Mouse (Mus musculus) midbrain, postnatal 0 days (tissue): ENCODE results near the gene Car14. TPM values are rescaled to one million over a fixed set of nuclear protein-coding genes. Genes with fewer than 3 reads are reported as not detected.

Source experiments
- ATAC-seq: fragments of 200-750 bp; cut with Nextera tagmentation; 2 replicates; pipeline ENCODE4 v1.8.0; 2017; ENCODE audit warnings: moderate number of reproducible peaks, mild to moderate bottlenecking, moderate TSS enrichment, moderate library complexity; ENCODE audit not compliant: low FRiP score
- DNase-seq: peaks from one replicate; pipeline ENCODE4 v3.0.0-alpha.2; 2015; ENCODE audit warnings: low spot score
- H3K27ac ChIP-seq: fragments of 300-500 bp; sonication (generic); 2 replicates; pipeline ENCODE4 v1.5.1; 2014; ENCODE audit warnings: low read depth, mild to moderate bottlenecking, low read length, mixed read lengths
- H3K27me3 ChIP-seq: fragments of 300-500 bp; sonication (generic); 2 replicates; pipeline ENCODE4 v1.6.1; 2014; ENCODE audit warnings: low read length, control low read depth, mixed read lengths; ENCODE audit not compliant: insufficient read depth
- H3K36me3 ChIP-seq: fragments of 300-500 bp; sonication (generic); 2 replicates; pipeline ENCODE4 v1.6.1; 2014; ENCODE audit warnings: low read length, control low read depth, mixed read lengths; ENCODE audit not compliant: insufficient read depth
- H3K4me1 ChIP-seq: fragments of 300-500 bp; sonication (generic); 2 replicates; pipeline ENCODE4 v1.6.1; 2014; ENCODE audit warnings: mild to moderate bottlenecking, control low read depth, antibody characterized with exemption, low read length, mixed read lengths; ENCODE audit not compliant: insufficient read depth
- H3K4me2 ChIP-seq: fragments of 300-500 bp; sonication (generic); 2 replicates; pipeline ENCODE4 v1.6.1; 2014; ENCODE audit warnings: low read depth, mild to moderate bottlenecking, low read length, mixed read lengths; ENCODE audit not compliant: poor library complexity, severe bottlenecking
- H3K4me3 ChIP-seq: fragments of 300-500 bp; sonication (generic); 2 replicates; pipeline ENCODE4 v1.5.1; 2014; ENCODE audit warnings: low read depth, mild to moderate bottlenecking, low read length, moderate library complexity
- H3K9ac ChIP-seq: fragments of 300-500 bp; sonication (generic); replicated peaks from 2 replicates; pipeline ENCODE4 v1.6.1; 2014; ENCODE audit warnings: mild to moderate bottlenecking, low read length, moderate library complexity, mixed read lengths; ENCODE audit not compliant: poor library complexity, severe bottlenecking
- H3K9me3 ChIP-seq: fragments of 300-500 bp; sonication (generic); 2 replicates; pipeline ENCODE4 v1.6.1; 2016; ENCODE audit warnings: low read length, control low read depth
- CTCF ChIP-seq: IDR thresholded peaks from 2 replicates; pipeline ENCODE4 v1.5.1; 2016; ENCODE audit warnings: antibody characterized with exemption, mild to moderate bottlenecking
- WGBS: fragments of 180-500 bp; shearing (Covaris S2); extraction: QIAGEN DNeasy Blood & Tissue Kit; methylation state at CpG from one replicate; pipeline ENCODE4 v1.1.7; 2014; 5-methylcytosine and 5-hydroxymethylcytosine counted together
- polyA plus RNA-seq: library from polyadenylated mRNA; unstranded; fragments of >200 nt; fragmentation: Nextera tagmentation; extraction: Ambion mirVana; gene quantifications from 2 replicates; pipeline ENCODE4 v1.2.1, GENCODE M21; 2015
- total RNA-seq: library from RNA; depleted of rRNA; stranded (reverse); fragments of >200 nt; gene quantifications from 2 replicates; pipeline ENCODE4 v1.2.3, GENCODE M21; 2014

Car14 gene
- total and polyA plus RNA-seq, 2 experiments from 2014 or later, result 5.1 to 7.5 TPM

GRCm38 (mm10) chr3:95881979-95882815, 22.3 kb downstream of the Car14 start, which contains the start of gene Ciart:
Gene Ciart (minus strand): TSS chr3:95882251.
- peak; percentile 99 for ATAC-seq

GRCm38 (mm10) chr3:95879063-95879462, 25.4 kb downstream of the Car14 start:
- no peak for TF ChIP-seq CTCF
- WGBS, result 92% methylated on average over 4 of the region's 4 CpGs
- no peak for DNase-seq
- no peak overlapping the region for H3K9ac ChIP-seq
- H3K4me1 ChIP-seq, result 0 out of 2 replicates have a peak, but pooled peaks cover 4% of the 10 kb centered on the region
- H3K9me3 ChIP-seq, result no peaks in the 10 kb centered on the region
- no peak overlapping the region for H3K4me3 ChIP-seq
- H3K27me3 ChIP-seq, result no peaks in the 10 kb centered on the region; the same call in 1 of the 2 replicates
- H3K27ac ChIP-seq, result no peak overlapping the region
- ATAC-seq, result no peak
- H3K36me3 ChIP-seq, result no peaks in the 10 kb centered on the region
- H3K4me2 ChIP-seq, result no peak overlapping the region

More at GRCm38 (mm10) chr3:95881979-95882815, 22.3 kb downstream of the Car14 start, which contains the start of gene Ciart:
- Histone ChIP-seq H3K9ac (peak within 1 kb of the TSS; percentile 67), H3K36me3 (no peaks in the 10 kb centered on the region), H3K27me3 (no peaks in the 10 kb centered on the region; the same call in 1 of the 2 replicates), H3K4me1 (0 out of 2 replicates have a peak, but pooled peaks cover 4% of the 10 kb centered on the region), H3K27ac (peak within 1 kb of the TSS; percentile 39; the same call in 1 of the 2 replicates), H3K9me3 (no peaks in the 10 kb centered on the region), H3K4me3 (peak within 1 kb of the TSS; percentile 47), H3K4me2 (peak within 1 kb of the TSS; percentile 96)
- DNase-seq, result peak; percentile 98
- 0% methylated on average over 65 of the region's 66 CpGs for WGBS
- TF ChIP-seq CTCF, result no peak

- peak overlapping the region; percentile 65 for H3K9ac ChIP-seq
- H3K27me3 ChIP-seq, result no peaks in the 10 kb centered on the region
- ATAC-seq (no peak), DNase-seq (no peak)
- H3K4me3 ChIP-seq, result peak overlapping the region; percentile 54
- H3K9me3 ChIP-seq, result no peaks in the 10 kb centered on the region
- H3K36me3 ChIP-seq, result peaks cover 6% of the 10 kb centered on the region
- WGBS, result 79% methylated on average over 7 of the region's 7 CpGs
- TF ChIP-seq CTCF, result no peak
- H3K27ac ChIP-seq, result no peak overlapping the region
- H3K4me2 ChIP-seq, result peak overlapping the region; percentile 64
- H3K4me1 ChIP-seq, result peaks cover 4% of the 10 kb centered on the region
These were observed 32.4 kb downstream of the Car14 start for GRCm38 (mm10) chr3:95872048-95872447.

GRCm38 (mm10) chr3:95871392-95871867, 33.1 kb downstream of the Car14 start, which contains the start of gene Mrps21:
Gene Mrps21 (minus strand): TSS chr3:95871519.
- ATAC-seq, result peak; percentile 92

GRCm38 (mm10) chr3:95870976-95871375, 33.5 kb downstream of the Car14 start:
- Histone ChIP-seq H3K27ac (peak overlapping the region; percentile 77; the same call in 1 of the 2 replicates), H3K27me3 (no peaks in the 10 kb centered on the region), H3K9me3 (no peaks in the 10 kb centered on the region), H3K36me3 (peaks cover 6% of the 10 kb centered on the region), H3K9ac (peak overlapping the region; percentile 65), H3K4me1 (peaks cover 4% of the 10 kb centered on the region), H3K4me2 (peak overlapping the region; percentile 64), H3K4me3 (peak overlapping the region; percentile 54)
- WGBS, result 6% methylated on average over 15 of the region's 15 CpGs
- no peak for TF ChIP-seq CTCF
- ATAC-seq (peak; percentile 20; the same call in 1 of the 2 replicates), DNase-seq (no peak)

More at GRCm38 (mm10) chr3:95871392-95871867, 33.1 kb downstream of the Car14 start, which contains the start of gene Mrps21:
- peak within 1 kb of the TSS; percentile 65 for H3K9ac ChIP-seq
- H3K4me2 ChIP-seq, result peak within 1 kb of the TSS; percentile 64
- no peaks in the 10 kb centered on the region for H3K27me3 ChIP-seq
- WGBS, result 0% methylated on average over 33 of the region's 33 CpGs
- no peaks in the 10 kb centered on the region for H3K9me3 ChIP-seq
- TF ChIP-seq CTCF, result no peak
- DNase-seq, result peak; percentile 92
- peaks cover 6% of the 10 kb centered on the region for H3K36me3 ChIP-seq
- peaks cover 4% of the 10 kb centered on the region for H3K4me1 ChIP-seq
- peak within 1 kb of the TSS; percentile 77; the same call in 1 of the 2 replicates for H3K27ac ChIP-seq
- H3K4me3 ChIP-seq, result peak within 1 kb of the TSS; percentile 54
